Mouse (Mus musculus): Measurements from ENCODE around the gene Rgcc. TPM values are rescaled to one million over a fixed set of nuclear protein-coding genes. Genes with fewer than 3 reads are reported as not detected.

The Rgcc gene
- polyA plus RNA-seq, 1 experiment from 2014 or later, result 26.3 TPM

GRCm38 (mm10) chr14:79321152-79321551, 19.7 kb upstream of the Rgcc start:
- 29% methylated on average over 8 of the region's 8 CpGs for WGBS (ENCODE audit: insufficient replicate concordance)
- Histone ChIP-seq H3K27me3 (ENCODE audit: control insufficient read depth, insufficient read depth, low read length) (no peaks in the 10 kb centered on the region), H3K36me3 (ENCODE audit: control insufficient read depth, insufficient read depth, low read length) (no peaks in the 10 kb centered on the region)

GRCm38 (mm10) chr14:79317602-79318001, 16.2 kb upstream of the Rgcc start:
- ATAC-seq (replicated peaks; ENCODE audit: insufficient number of reproducible peaks, low FRiP score, low TSS enrichment), result no peak
- peaks cover 4% of the 10 kb centered on the region; the same call in 1 of the 2 replicates for H3K4me1 ChIP-seq (ENCODE audit: control insufficient read depth, insufficient read depth, low read length)
- no peaks in the 10 kb centered on the region for H3K9me3 ChIP-seq (replicated peaks; ENCODE audit: control insufficient read depth, low read length)
- WGBS (ENCODE audit: insufficient replicate concordance), result 72% methylated on average over 2 of the region's 2 CpGs
- no peak overlapping the region for H3K9ac ChIP-seq (ENCODE audit: low read depth, low read length)
- H3K4me3 ChIP-seq (ENCODE audit: low read depth, low read length), result no peak overlapping the region
- H3K4me2 ChIP-seq, result no peak overlapping the region
- H3K27me3 ChIP-seq (ENCODE audit: control insufficient read depth, insufficient read depth, low read length), result no peaks in the 10 kb centered on the region
- no peaks in the 10 kb centered on the region for H3K36me3 ChIP-seq (ENCODE audit: control insufficient read depth, insufficient read depth, low read length)
- no peak overlapping the region for H3K27ac ChIP-seq (ENCODE audit: low read depth, low read length)

More at GRCm38 (mm10) chr14:79321152-79321551, 19.7 kb upstream of the Rgcc start:
- Histone ChIP-seq H3K4me2 (no peak overlapping the region; the same call in 1 of the 2 replicates), H3K4me3 (ENCODE audit: low read depth, low read length) (no peak overlapping the region), H3K9ac (ENCODE audit: low read depth, low read length) (0 out of 2 replicates have a peak overlapping the region, but pooled peaks have one; percentile 24), H3K4me1 (ENCODE audit: control insufficient read depth, insufficient read depth, low read length) (peaks cover 4% of the 10 kb centered on the region; the same call in 1 of the 2 replicates), H3K27ac (ENCODE audit: low read depth, low read length) (no peak overlapping the region), H3K9me3 (replicated peaks; ENCODE audit: control insufficient read depth, low read length) (no peaks in the 10 kb centered on the region)
- ATAC-seq (replicated peaks; ENCODE audit: insufficient number of reproducible peaks, low FRiP score, low TSS enrichment), result peak; percentile 55; the same call in 1 of the 2 replicates

- Histone ChIP-seq H3K27me3 (ENCODE audit: control insufficient read depth, insufficient read depth, low read length) (no peaks in the 10 kb centered on the region), H3K36me3 (ENCODE audit: control insufficient read depth, insufficient read depth, low read length) (no peaks in the 10 kb centered on the region), H3K27ac (ENCODE audit: low read depth, low read length) (no peak overlapping the region), H3K4me1 (ENCODE audit: control insufficient read depth, insufficient read depth, low read length) (peaks cover 3% of the 10 kb centered on the region; the same call in 1 of the 2 replicates), H3K4me3 (ENCODE audit: low read depth, low read length) (no peak overlapping the region), H3K9ac (ENCODE audit: low read depth, low read length) (no peak overlapping the region), H3K9me3 (replicated peaks; ENCODE audit: control insufficient read depth, low read length) (no peaks in the 10 kb centered on the region), H3K4me2 (no peak overlapping the region)
- 64% methylated on average over 7 of the region's 7 CpGs for WGBS (ENCODE audit: insufficient replicate concordance)
- no peak for ATAC-seq (replicated peaks; ENCODE audit: insufficient number of reproducible peaks, low FRiP score, low TSS enrichment)
Observed at GRCm38 (mm10) chr14:79315877-79316276, 14.4 kb upstream of the Rgcc start.

GRCm38 (mm10) chr14:79314245-79315010, 13.0 kb upstream of the Rgcc start:
- no peak for ATAC-seq (replicated peaks; ENCODE audit: insufficient number of reproducible peaks, low FRiP score, low TSS enrichment)
- Histone ChIP-seq H3K4me2 (no peak overlapping the region), H3K27ac (ENCODE audit: low read depth, low read length) (no peak overlapping the region), H3K4me3 (ENCODE audit: low read depth, low read length) (no peak overlapping the region), H3K4me1 (ENCODE audit: control insufficient read depth, insufficient read depth, low read length) (no peaks in the 10 kb centered on the region; the same call in 1 of the 2 replicates), H3K9me3 (replicated peaks; ENCODE audit: control insufficient read depth, low read length) (no peaks in the 10 kb centered on the region), H3K36me3 (ENCODE audit: control insufficient read depth, insufficient read depth, low read length) (no peaks in the 10 kb centered on the region), H3K9ac (ENCODE audit: low read depth, low read length) (no peak overlapping the region), H3K27me3 (ENCODE audit: control insufficient read depth, insufficient read depth, low read length) (no peaks in the 10 kb centered on the region)
- 78% methylated on average over 12 of the region's 12 CpGs for WGBS (ENCODE audit: insufficient replicate concordance)

- Histone ChIP-seq H3K36me3 (ENCODE audit: control insufficient read depth, insufficient read depth, low read length) (no peaks in the 10 kb centered on the region), H3K4me2 (no peak overlapping the region), H3K9me3 (replicated peaks; ENCODE audit: control insufficient read depth, low read length) (no peaks in the 10 kb centered on the region), H3K9ac (ENCODE audit: low read depth, low read length) (no peak overlapping the region), H3K4me1 (ENCODE audit: control insufficient read depth, insufficient read depth, low read length) (no peaks in the 10 kb centered on the region; the same call in 1 of the 2 replicates), H3K27me3 (ENCODE audit: control insufficient read depth, insufficient read depth, low read length) (no peaks in the 10 kb centered on the region), H3K27ac (ENCODE audit: low read depth, low read length) (no peak overlapping the region), H3K4me3 (ENCODE audit: low read depth, low read length) (no peak overlapping the region)
- 70% methylated on average over 8 of the region's 8 CpGs for WGBS (ENCODE audit: insufficient replicate concordance)
- no peak for ATAC-seq (replicated peaks; ENCODE audit: insufficient number of reproducible peaks, low FRiP score, low TSS enrichment)
Observed at GRCm38 (mm10) chr14:79313439-79314175, 12.2 kb upstream of the Rgcc start.

- no peak overlapping the region for H3K4me2 ChIP-seq
- no peaks in the 10 kb centered on the region for H3K9me3 ChIP-seq (replicated peaks; ENCODE audit: control insufficient read depth, low read length)
- no peak overlapping the region for H3K4me3 ChIP-seq (ENCODE audit: low read depth, low read length)
- ATAC-seq (replicated peaks; ENCODE audit: insufficient number of reproducible peaks, low FRiP score, low TSS enrichment), result no peak
- H3K4me1 ChIP-seq (ENCODE audit: control insufficient read depth, insufficient read depth, low read length), result peaks cover 6% of the 10 kb centered on the region; the same call in 1 of the 2 replicates
- H3K36me3 ChIP-seq (ENCODE audit: control insufficient read depth, insufficient read depth, low read length), result no peaks in the 10 kb centered on the region
- H3K9ac ChIP-seq (ENCODE audit: low read depth, low read length), result no peak overlapping the region
- H3K27me3 ChIP-seq (ENCODE audit: control insufficient read depth, insufficient read depth, low read length), result no peaks in the 10 kb centered on the region
- 73% methylated on average over 4 of the region's 4 CpGs for WGBS (ENCODE audit: insufficient replicate concordance)
- no peak overlapping the region for H3K27ac ChIP-seq (ENCODE audit: low read depth, low read length)
Observed at GRCm38 (mm10) chr14:79312719-79313118, 11.3 kb upstream of the Rgcc start.

GRCm38 (mm10) chr14:79311918-79312454, 10.5 kb upstream of the Rgcc start:
- H3K9me3 ChIP-seq (replicated peaks; ENCODE audit: control insufficient read depth, low read length), result no peaks in the 10 kb centered on the region
- no peaks in the 10 kb centered on the region for H3K36me3 ChIP-seq (ENCODE audit: control insufficient read depth, insufficient read depth, low read length)
- WGBS (ENCODE audit: insufficient replicate concordance), result 49% methylated on average over 4 of the region's 4 CpGs
- no peak overlapping the region for H3K4me2 ChIP-seq
- no peak overlapping the region for H3K9ac ChIP-seq (ENCODE audit: low read depth, low read length)
- no peak overlapping the region for H3K27ac ChIP-seq (ENCODE audit: low read depth, low read length)
- no peak for ATAC-seq (replicated peaks; ENCODE audit: insufficient number of reproducible peaks, low FRiP score, low TSS enrichment)
- H3K4me3 ChIP-seq (ENCODE audit: low read depth, low read length), result no peak overlapping the region
- H3K4me1 ChIP-seq (ENCODE audit: control insufficient read depth, insufficient read depth, low read length), result peaks cover 9% of the 10 kb centered on the region; the same call in 1 of the 2 replicates
- no peaks in the 10 kb centered on the region for H3K27me3 ChIP-seq (ENCODE audit: control insufficient read depth, insufficient read depth, low read length)

- Histone ChIP-seq H3K4me2 (no peak overlapping the region), H3K9ac (ENCODE audit: low read depth, low read length) (no peak overlapping the region), H3K27me3 (ENCODE audit: control insufficient read depth, insufficient read depth, low read length) (peaks cover 2% of the 10 kb centered on the region; the same call in 1 of the 2 replicates), H3K4me3 (ENCODE audit: low read depth, low read length) (no peak overlapping the region), H3K9me3 (replicated peaks; ENCODE audit: control insufficient read depth, low read length) (no peaks in the 10 kb centered on the region), H3K36me3 (ENCODE audit: control insufficient read depth, insufficient read depth, low read length) (no peaks in the 10 kb centered on the region), H3K4me1 (ENCODE audit: control insufficient read depth, insufficient read depth, low read length) (peaks cover 9% of the 10 kb centered on the region; the same call in 1 of the 2 replicates), H3K27ac (ENCODE audit: low read depth, low read length) (no peak overlapping the region)
- WGBS (ENCODE audit: insufficient replicate concordance), result 48% methylated on average over 4 of the region's 4 CpGs
- ATAC-seq (replicated peaks; ENCODE audit: insufficient number of reproducible peaks, low FRiP score, low TSS enrichment), result no peak
Observed at GRCm38 (mm10) chr14:79309115-79309514, 7.7 kb upstream of the Rgcc start.
